Mouse (Mus musculus) hindbrain, postnatal 0 days (tissue): ENCODE results near the gene Slc15a5. TPM values are rescaled to one million over a fixed set of nuclear protein-coding genes. Genes with fewer than 3 reads are reported as not detected.

Experiments used
- ATAC-seq: fragments of 200-750 bp; cut with Nextera tagmentation; 2 replicates; pipeline ENCODE4 v1.8.0; 2017; ENCODE audit warnings: mild to moderate bottlenecking, moderate TSS enrichment, moderate library complexity
- DNase-seq: peaks from one replicate; pipeline ENCODE4 v3.0.0-alpha.2; 2015; ENCODE audit warnings: low spot score
- H3K27ac ChIP-seq: fragments of 300-500 bp; sonication (generic); 2 replicates; pipeline ENCODE4 v1.5.1; 2014; ENCODE audit warnings: mild to moderate bottlenecking
- H3K27me3 ChIP-seq: fragments of 300-500 bp; sonication (generic); 2 replicates; pipeline ENCODE4 v1.6.1; 2014; ENCODE audit warnings: low read length, mixed read lengths; ENCODE audit not compliant: insufficient read depth
- H3K36me3 ChIP-seq: fragments of 300-500 bp; sonication (generic); 2 replicates; pipeline ENCODE4 v1.6.1; 2014; ENCODE audit warnings: low read length, mixed read lengths; ENCODE audit not compliant: insufficient read depth
- H3K4me1 ChIP-seq: fragments of 300-500 bp; sonication (generic); 2 replicates; pipeline ENCODE4 v1.6.1; 2014; ENCODE audit warnings: antibody characterized with exemption, low read length, mixed read lengths; ENCODE audit not compliant: insufficient read depth
- H3K4me2 ChIP-seq: fragments of 300-500 bp; sonication (generic); 2 replicates; pipeline ENCODE4 v1.6.1; 2014; ENCODE audit warnings: low read depth, mild to moderate bottlenecking, low read length, moderate library complexity, mixed read lengths
- H3K4me3 ChIP-seq: fragments of 300-500 bp; sonication (generic); 2 replicates; pipeline ENCODE4 v1.5.1; 2014; ENCODE audit warnings: low read length
- H3K9ac ChIP-seq: fragments of 300-500 bp; sonication (generic); replicated peaks from 2 replicates; pipeline ENCODE4 v1.6.1; 2014; ENCODE audit warnings: mild to moderate bottlenecking, low read length, moderate library complexity, mixed read lengths
- H3K9me3 ChIP-seq: fragments of 300-500 bp; sonication (generic); 2 replicates; pipeline ENCODE4 v1.6.1; 2016; ENCODE audit warnings: low read length, mixed read lengths
- CTCF ChIP-seq: IDR thresholded peaks from 2 replicates; pipeline ENCODE4 v1.5.1; 2016; ENCODE audit warnings: antibody characterized with exemption, control low read depth, low read depth
- WGBS: fragments of 180-500 bp; shearing (Covaris S2); extraction: QIAGEN DNeasy Blood & Tissue Kit; methylation state at CpG from one replicate; pipeline ENCODE4 v1.1.7; 2014; 5-methylcytosine and 5-hydroxymethylcytosine counted together
- polyA plus RNA-seq: library from polyadenylated mRNA; unstranded; fragments of >200 nt; fragmentation: Nextera tagmentation; extraction: Ambion mirVana; gene quantifications from 2 replicates; pipeline ENCODE4 v1.2.1, GENCODE M21; 2015
- total RNA-seq: library from RNA; depleted of rRNA; stranded (reverse); fragments of >200 nt; gene quantifications from 2 replicates; pipeline ENCODE4 v1.2.3, GENCODE M21; 2014

Gene Slc15a5
- total and polyA plus RNA-seq, 2 experiments from 2014 or later, result 0.15 TPM; not detected in 1

DNA sequence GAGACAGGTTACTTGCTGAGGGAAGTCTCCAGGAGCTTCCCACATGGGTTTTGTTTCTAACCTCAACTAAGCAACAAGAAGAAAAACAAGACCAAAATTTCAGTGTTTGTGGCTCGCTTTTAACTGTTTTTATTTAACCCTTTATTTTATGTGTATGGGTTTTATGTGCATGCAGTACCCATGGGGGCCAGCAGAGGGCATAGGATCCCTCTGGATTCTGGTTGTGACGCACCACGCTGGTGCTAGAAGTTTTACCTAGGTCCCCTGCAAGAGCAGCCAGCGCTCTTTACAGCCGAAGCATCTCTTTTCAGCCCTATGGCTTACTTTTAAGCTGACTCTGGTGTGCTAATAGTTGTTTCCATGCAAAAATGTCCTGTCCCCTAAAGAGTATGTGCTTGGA, 42.1 kb downstream of the Slc15a5 start:
- WGBS, result 88% methylated on average over 5 of the region's 5 CpGs
- peak; percentile 40 for TF ChIP-seq CTCF
- H3K9ac ChIP-seq, result no peak overlapping the region
- H3K4me1 ChIP-seq, result no peaks in the 10 kb centered on the region
- peaks cover 6% of the 10 kb centered on the region; the same call in 1 of the 2 replicates for H3K9me3 ChIP-seq
- no peaks in the 10 kb centered on the region for H3K27me3 ChIP-seq
- ATAC-seq (no peak), DNase-seq (no peak)
- no peak overlapping the region for H3K27ac ChIP-seq
- H3K4me2 ChIP-seq, result no peak overlapping the region
- no peak overlapping the region for H3K4me3 ChIP-seq
- no peaks in the 10 kb centered on the region for H3K36me3 ChIP-seq

DNA sequence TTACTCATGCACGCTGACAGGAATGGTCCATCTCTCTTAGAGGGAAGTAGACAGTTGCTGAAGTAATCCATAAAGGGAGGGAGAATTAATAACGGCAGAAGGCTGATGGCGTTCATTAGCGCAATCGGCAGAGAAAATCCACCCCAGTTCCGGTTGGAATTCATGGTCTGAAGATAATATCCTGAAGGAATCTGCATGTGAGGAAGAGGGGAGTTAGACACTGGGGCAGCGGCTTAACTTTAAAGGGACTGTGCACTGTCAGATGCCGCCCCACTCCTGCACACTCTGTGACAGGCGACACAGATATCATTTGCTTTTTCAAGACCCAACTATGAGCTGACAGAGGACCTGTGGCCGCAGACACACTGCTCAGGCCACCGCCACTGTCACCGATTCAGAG, 42.8 kb downstream of the Slc15a5 start:
- Histone ChIP-seq H3K4me3 (no peak overlapping the region), H3K9me3 (peaks cover 6% of the 10 kb centered on the region; the same call in 1 of the 2 replicates), H3K4me1 (no peaks in the 10 kb centered on the region), H3K4me2 (no peak overlapping the region), H3K36me3 (no peaks in the 10 kb centered on the region), H3K27me3 (no peaks in the 10 kb centered on the region), H3K27ac (no peak overlapping the region), H3K9ac (no peak overlapping the region)
- no peak for TF ChIP-seq CTCF
- ATAC-seq (no peak), DNase-seq (no peak)
- WGBS, result 96% methylated on average over 12 of the region's 12 CpGs

DNA sequence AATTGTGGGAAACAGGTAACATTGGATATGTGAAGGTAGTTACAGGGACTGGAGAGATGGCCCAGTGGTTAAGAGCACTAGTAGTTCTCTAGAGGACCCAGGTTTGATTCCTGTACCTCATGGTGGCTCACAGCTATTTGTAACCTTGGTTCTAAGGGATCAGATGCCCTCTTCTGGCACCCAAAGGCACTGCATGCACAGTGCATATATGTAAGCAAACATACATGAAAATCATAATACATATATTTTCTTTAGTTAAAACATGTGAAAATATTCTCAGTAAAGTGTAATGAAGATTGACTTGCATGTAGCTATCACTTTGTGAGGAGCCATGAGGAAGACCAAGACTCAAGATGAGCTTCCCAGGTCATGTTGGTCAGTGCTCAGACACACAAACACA, 62.8 kb downstream of the Slc15a5 start:
- H3K4me1 ChIP-seq, result no peaks in the 10 kb centered on the region
- no peak overlapping the region for H3K9ac ChIP-seq
- H3K4me3 ChIP-seq, result no peak overlapping the region
- no peak overlapping the region for H3K4me2 ChIP-seq
- no peaks in the 10 kb centered on the region for H3K9me3 ChIP-seq
- H3K36me3 ChIP-seq, result no peaks in the 10 kb centered on the region
- ATAC-seq (no peak), DNase-seq (no peak)
- TF ChIP-seq CTCF, result 0 out of 2 replicates have a peak, but pooled peaks have one; percentile 16
- no peak overlapping the region for H3K27ac ChIP-seq
- no peaks in the 10 kb centered on the region for H3K27me3 ChIP-seq

DNA sequence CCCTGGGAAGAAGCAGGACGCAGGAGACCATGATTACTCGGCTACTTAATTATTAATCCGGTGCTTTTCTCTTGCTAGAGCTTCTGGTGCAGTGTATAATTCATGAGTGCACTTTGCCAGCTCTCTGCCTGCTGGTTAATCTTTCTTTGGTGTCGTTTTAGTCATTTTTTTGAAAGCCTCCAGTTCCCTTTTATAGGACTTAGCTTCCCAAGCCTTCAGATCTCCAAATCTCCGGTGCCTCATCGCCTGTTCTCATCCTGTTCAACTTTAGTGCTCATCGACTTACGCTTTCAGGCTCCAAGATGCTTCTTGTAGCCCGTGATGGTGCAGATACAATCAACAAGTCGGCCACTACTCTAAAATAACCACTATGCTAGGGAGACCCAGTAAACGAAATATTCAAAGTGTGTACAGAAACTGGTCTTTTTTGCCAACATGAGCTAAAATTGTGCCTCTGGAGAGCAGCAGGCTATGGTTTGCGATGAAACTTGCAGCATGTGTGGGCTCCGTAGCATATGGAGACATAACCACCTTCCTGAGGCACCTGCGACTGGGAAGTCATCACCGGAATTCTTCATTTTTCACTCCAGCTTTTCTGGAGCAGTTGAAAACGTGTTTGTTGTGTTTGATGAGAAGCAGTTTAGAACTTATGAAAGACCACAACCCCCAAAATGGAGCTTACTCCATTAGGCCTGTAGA, 64.6 kb downstream of the Slc15a5 start:
- ATAC-seq (no peak), DNase-seq (no peak)
- Histone ChIP-seq H3K4me1 (no peaks in the 10 kb centered on the region), H3K9ac (no peak overlapping the region), H3K9me3 (no peaks in the 10 kb centered on the region), H3K36me3 (no peaks in the 10 kb centered on the region), H3K4me3 (no peak overlapping the region), H3K4me2 (no peak overlapping the region), H3K27ac (no peak overlapping the region), H3K27me3 (no peaks in the 10 kb centered on the region)
- 86% methylated on average over 16 of the region's 16 CpGs for WGBS
- TF ChIP-seq CTCF, result no peak

DNA sequence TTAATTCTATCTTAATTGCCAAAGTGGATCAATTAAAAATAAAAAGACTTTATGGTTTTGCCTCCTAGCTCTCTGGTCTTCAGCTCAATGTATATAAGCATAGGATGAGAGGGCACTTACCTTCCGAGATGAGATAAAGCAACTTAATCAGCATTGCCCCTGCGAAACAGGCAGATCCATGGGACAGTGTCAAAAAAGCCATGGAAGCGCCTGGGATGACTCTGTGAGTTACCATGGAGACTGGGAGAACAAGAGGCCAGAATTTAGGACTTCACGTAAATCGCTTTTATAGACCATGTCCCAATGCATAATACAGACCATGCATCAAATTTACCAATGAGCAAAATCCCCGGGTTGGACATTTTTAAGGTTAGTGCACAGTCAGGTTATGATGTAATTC, 67.8 kb downstream of the Slc15a5 start:
- Histone ChIP-seq H3K36me3 (no peaks in the 10 kb centered on the region), H3K27me3 (no peaks in the 10 kb centered on the region), H3K27ac (no peak overlapping the region), H3K9ac (no peak overlapping the region), H3K4me1 (no peaks in the 10 kb centered on the region), H3K4me3 (no peak overlapping the region), H3K9me3 (no peaks in the 10 kb centered on the region), H3K4me2 (no peak overlapping the region)
- WGBS, result 72% methylated on average over 6 of the region's 6 CpGs
- no peak for ATAC-seq
- no peak for DNase-seq
- no peak for TF ChIP-seq CTCF

DNA sequence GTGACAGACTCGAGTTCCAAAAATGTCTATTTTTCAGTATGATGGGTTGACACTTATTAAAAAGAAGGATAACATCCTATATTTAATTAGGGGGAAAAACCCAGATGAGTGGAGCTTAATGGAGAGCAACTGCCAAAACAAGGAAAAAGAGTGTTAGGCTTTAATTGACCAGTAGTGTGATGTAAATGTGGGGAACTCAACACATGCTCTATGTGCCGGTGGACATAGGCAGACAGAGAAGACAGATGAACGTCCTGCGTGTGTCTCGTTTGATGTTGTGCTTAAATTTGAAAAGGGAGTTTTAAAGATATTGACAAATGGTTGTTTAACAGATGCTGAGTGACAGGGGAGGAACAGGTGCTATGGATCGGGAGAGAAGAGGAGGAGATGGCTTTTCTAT, 72.0 kb downstream of the Slc15a5 start:
- no peak overlapping the region for H3K4me2 ChIP-seq
- no peak overlapping the region for H3K27ac ChIP-seq
- H3K4me3 ChIP-seq, result no peak overlapping the region
- H3K27me3 ChIP-seq, result no peaks in the 10 kb centered on the region
- H3K9me3 ChIP-seq, result no peaks in the 10 kb centered on the region
- no peak overlapping the region for H3K9ac ChIP-seq
- 79% methylated on average over 6 of the region's 6 CpGs for WGBS
- ATAC-seq, result no peak
- H3K36me3 ChIP-seq, result no peaks in the 10 kb centered on the region
- DNase-seq, result no peak
- TF ChIP-seq CTCF, result no peak
- H3K4me1 ChIP-seq, result no peaks in the 10 kb centered on the region

DNA sequence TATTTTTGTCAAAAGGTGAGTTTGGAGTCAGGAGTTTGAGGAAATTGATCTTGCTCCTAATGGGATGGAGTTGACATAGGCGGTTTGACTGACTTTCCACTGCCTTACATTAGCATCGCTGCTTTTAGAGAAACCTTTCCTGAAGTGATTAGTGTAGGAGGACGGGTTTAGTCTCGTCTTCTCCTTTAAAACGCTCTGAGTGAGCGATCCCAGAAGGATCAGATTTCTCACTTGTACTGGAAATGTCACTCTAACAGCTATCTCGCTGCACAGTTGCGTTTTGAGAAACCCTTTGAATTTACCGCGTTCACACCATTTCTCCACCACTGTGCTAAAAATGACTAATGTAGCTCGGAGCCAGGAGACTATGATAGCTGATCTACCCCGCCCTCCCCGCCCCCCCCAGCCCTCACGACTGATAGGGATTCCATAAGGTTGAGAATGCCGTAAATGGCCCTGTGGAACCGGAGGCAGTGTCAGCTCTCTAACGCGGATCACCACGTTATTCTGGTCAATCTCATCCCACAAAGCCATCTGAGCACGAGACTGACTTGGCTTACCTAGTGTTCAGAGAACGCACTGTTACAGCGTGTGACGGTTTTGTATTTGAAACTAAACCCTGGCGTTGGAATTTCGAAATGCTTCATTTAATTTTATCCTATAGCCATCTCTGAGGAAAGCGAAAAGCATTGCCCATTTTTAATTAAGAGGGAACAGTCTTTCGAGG, 73.0 kb downstream of the Slc15a5 start:
- no peak for DNase-seq
- H3K4me3 ChIP-seq, result no peak overlapping the region
- no peaks in the 10 kb centered on the region for H3K36me3 ChIP-seq
- H3K9me3 ChIP-seq, result no peaks in the 10 kb centered on the region
- no peak overlapping the region for H3K4me2 ChIP-seq
- no peak overlapping the region for H3K9ac ChIP-seq
- H3K4me1 ChIP-seq, result no peaks in the 10 kb centered on the region
- 83% methylated on average over 27 of the region's 27 CpGs for WGBS
- no peak for TF ChIP-seq CTCF
- no peak for ATAC-seq
- no peaks in the 10 kb centered on the region for H3K27me3 ChIP-seq
- H3K27ac ChIP-seq, result no peak overlapping the region
